Mouse (Mus musculus): Measurements from ENCODE around the gene Vmn1r4. TPM values are rescaled to one million over a fixed set of nuclear protein-coding genes. Genes with fewer than 3 reads are reported as not detected.

The Vmn1r4 gene
- polyA plus RNA-seq, 1 experiment: 0.18 TPM

DNA sequence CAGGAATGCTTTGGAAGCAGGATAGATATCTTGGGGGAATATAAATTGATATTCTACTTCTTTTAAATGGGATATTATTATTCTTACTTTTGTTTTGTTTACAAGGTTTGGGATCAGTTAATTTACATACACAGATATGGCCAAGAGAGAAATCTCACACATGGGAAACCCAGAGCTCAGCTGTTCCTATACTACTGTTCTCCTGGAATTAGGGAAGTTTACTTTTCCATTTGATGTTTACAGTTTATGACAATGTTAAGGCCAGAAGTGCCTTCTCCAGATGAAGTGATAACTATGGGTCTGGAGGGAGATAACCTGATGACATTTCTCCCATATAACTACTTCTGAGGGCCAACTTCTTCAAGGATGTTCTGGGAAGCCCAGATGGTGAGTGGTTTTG lies 46.2 kb downstream of the Vmn1r4 start, which contains the start of gene Vmn1r5:
Gene Vmn1r5, plus strand, starts transcription at position 301 of the 400 bp plus-strand sequence.
- H3K4me1 ChIP-seq (replicated peaks; ENCODE audit: control insufficient read depth, insufficient read depth, low read length): no peaks in the 10 kb centered on the region
- H3K27ac ChIP-seq (ENCODE audit: control insufficient read depth, insufficient read depth, low read length): no peak within 1 kb of the TSS
- H3K36me3 ChIP-seq (ENCODE audit: control insufficient read depth, insufficient read depth, low read length): no peaks in the 10 kb centered on the region
- TF ChIP-seq CTCF (IDR thresholded peaks at IDR 0.05; ENCODE audit: borderline replicate concordance, control insufficient read depth, extremely low read depth, insufficient read depth, low read length, poor library complexity) (no peak), POLR2A (IDR thresholded peaks at IDR 0.05; ENCODE audit: control insufficient read depth, extremely low read depth, insufficient read depth, low read length, poor library complexity) (no peak)
- no peak within 1 kb of the TSS for H3K4me3 ChIP-seq (ENCODE audit: control insufficient read depth, insufficient read depth, low read length)
- no peaks in the 10 kb centered on the region for H3K27me3 ChIP-seq (ENCODE audit: control insufficient read depth, insufficient read depth, low read length)
- no peak for DNase-seq

GRCm38 (mm10) chr6:56996943-56997342 lies 73.1 kb downstream of the Vmn1r4 start, which contains the start of gene Vmn1r6:
Gene Vmn1r6 (plus strand): TSS chr6:56997243.
- Histone ChIP-seq H3K27me3 (ENCODE audit: control insufficient read depth, insufficient read depth, low read length) (no peaks in the 10 kb centered on the region), H3K4me3 (ENCODE audit: control insufficient read depth, insufficient read depth, low read length) (no peak within 1 kb of the TSS), H3K4me1 (replicated peaks; ENCODE audit: control insufficient read depth, insufficient read depth, low read length) (no peaks in the 10 kb centered on the region), H3K36me3 (ENCODE audit: control insufficient read depth, insufficient read depth, low read length) (no peaks in the 10 kb centered on the region), H3K27ac (ENCODE audit: control insufficient read depth, insufficient read depth, low read length) (no peak within 1 kb of the TSS)
- TF ChIP-seq POLR2A (IDR thresholded peaks at IDR 0.05; ENCODE audit: control insufficient read depth, extremely low read depth, insufficient read depth, low read length, poor library complexity): no peak
- TF ChIP-seq CTCF (IDR thresholded peaks at IDR 0.05; ENCODE audit: borderline replicate concordance, control insufficient read depth, extremely low read depth, insufficient read depth, low read length, poor library complexity): no peak
- no peak for DNase-seq
- WGBS: 85% methylated on average over 2 of the region's 2 CpGs

Other genes with a start within 250 kb of the Vmn1r4 start
- gene Lsm5, start 219.3 kb upstream of the Vmn1r4 start, polyA plus RNA-seq (2012; rRNA removed): 7.3 and 7.7 TPM in 2 replicates
- 13.7 and 14.6 TPM in 2 replicates for gene Avl9, start 209.1 kb upstream of the Vmn1r4 start, polyA plus RNA-seq (2012; rRNA removed)
- gene Kbtbd2, start 126.2 kb upstream of the Vmn1r4 start, polyA plus RNA-seq (2012; rRNA removed): 16.3 and 17.4 TPM in 2 replicates
- 7.4 and 11.1 TPM in 2 replicates for gene Fkbp9, start 92.0 kb upstream of the Vmn1r4 start, polyA plus RNA-seq (2012; rRNA removed)
- 9.5 and 9.6 TPM in 2 replicates for gene Nt5c3, start 83 bp upstream of the Vmn1r4 start, polyA plus RNA-seq (2012; rRNA removed)
- gene Vmn1r5, start 46.3 kb downstream of the Vmn1r4 start, polyA plus RNA-seq (2012; rRNA removed): not detected in 2 replicates
- not detected in 2 replicates for gene Vmn1r6, start 73.2 kb downstream of the Vmn1r4 start, polyA plus RNA-seq (2012; rRNA removed)
- not detected in 2 replicates for gene Vmn1r7, start 101.3 kb downstream of the Vmn1r4 start, polyA plus RNA-seq (2012; rRNA removed)
- not detected in 2 replicates for gene Vmn1r8, start 108.3 kb downstream of the Vmn1r4 start, polyA plus RNA-seq (2012; rRNA removed)
- not detected in 2 replicates for gene Vmn1r9, start 142.8 kb downstream of the Vmn1r4 start, polyA plus RNA-seq (2012; rRNA removed)
- not detected in 2 replicates for gene Vmn1r10, start 185.4 kb downstream of the Vmn1r4 start, polyA plus RNA-seq (2012; rRNA removed)
- gene Vmn1r11, start 209.4 kb downstream of the Vmn1r4 start, polyA plus RNA-seq (2012; rRNA removed): not detected in 2 replicates
- not detected in 2 replicates for gene Vmn1r12, start 232.9 kb downstream of the Vmn1r4 start, polyA plus RNA-seq (2012; rRNA removed)